8 mouse cellular contexts compared by ENCODE assay signal in genomic region chr7:29108992-29109955, GRCm38 (mm10). TPM values are rescaled to one million over a fixed set of nuclear protein-coding genes. Genes with fewer than 3 reads are reported as not detected.
DNase-seq lines count a peak whose midpoint lies in the region; ATAC-seq lines count a peak whose summit lies in the region.

No protein-coding gene starts in this region.

- ATAC-seq in frontal cortex, adult (ENCODE audit: low TSS enrichment), result no peak
- peak; percentile 17; the same call in 1 of the 2 replicates for ATAC-seq in heart, embryonic 12.5 days (ENCODE audit: insufficient number of reproducible peaks, low FRiP score)
- peak; percentile 71 for ATAC-seq in kidney, embryonic 15.5 days (replicated peaks; ENCODE audit: low FRiP score)
- no peak for ATAC-seq in liver, embryonic 15.5 days (ENCODE audit: insufficient read depth)

- H3K27me3 ChIP-seq in heart, embryonic 12.5 days (replicated peaks), result peaks cover 21% of the 10 kb centered on the region
- H3K27me3 ChIP-seq in kidney, embryonic 15.5 days, result peaks cover 8% of the 10 kb centered on the region; the same call in 1 of the 2 replicates
- H3K27me3 ChIP-seq in liver, embryonic 15.5 days, result no peaks in the 10 kb centered on the region

- 28% methylated on average over 38 of the region's 38 CpGs for WGBS in heart, embryonic 12.5 days
- 21% methylated on average over 38 of the region's 38 CpGs for WGBS in kidney, embryonic 15.5 days
- 36% methylated on average over 38 of the region's 38 CpGs for WGBS in liver, embryonic 15.5 days (ENCODE audit: insufficient replicate concordance)

- peak; percentile 24 to 26 for DNase-seq in frontal cortex, postnatal 36 days (ENCODE audit: low spot score in 2 of 2)
- peak; percentile 66 for DNase-seq in embryo, embryonic 10.5 days (ENCODE audit: low spot score)
- peak; percentile 14 for DNase-seq in ovary, postnatal 10 days (ENCODE audit: low spot score)
- DNase-seq in spleen, postnatal 14 days (ENCODE audit: low spot score in 2 of 2), result no peak

- peak overlapping the region; percentile 5 for H3K4me3 ChIP-seq in heart, embryonic 12.5 days
- peak overlapping the region; percentile 27 for H3K4me3 ChIP-seq in kidney, embryonic 15.5 days (replicated peaks)
- no peak overlapping the region for H3K4me3 ChIP-seq in liver, embryonic 15.5 days (replicated peaks)

- H3K4me1 ChIP-seq in heart, embryonic 12.5 days (replicated peaks), result no peaks in the 10 kb centered on the region
- H3K4me1 ChIP-seq in kidney, embryonic 15.5 days, result peaks cover 9% of the 10 kb centered on the region
- H3K4me1 ChIP-seq in liver, embryonic 15.5 days (replicated peaks), result no peaks in the 10 kb centered on the region

- peak overlapping the region; percentile 60 for H3K4me2 ChIP-seq in heart, embryonic 12.5 days
- H3K4me2 ChIP-seq in kidney, embryonic 15.5 days, result peak overlapping the region; percentile 57
- peak overlapping the region; percentile 18; the same call in 1 of the 2 replicates for H3K4me2 ChIP-seq in liver, embryonic 15.5 days

- H3K9me3 ChIP-seq in heart, embryonic 12.5 days (replicated peaks), result no peaks in the 10 kb centered on the region
- H3K9me3 ChIP-seq in kidney, embryonic 15.5 days (replicated peaks), result no peaks in the 10 kb centered on the region
- H3K9me3 ChIP-seq in liver, embryonic 15.5 days (replicated peaks), result no peaks in the 10 kb centered on the region

- no peaks in the 10 kb centered on the region for H3K36me3 ChIP-seq in heart, embryonic 12.5 days
- H3K36me3 ChIP-seq in kidney, embryonic 15.5 days, result no peaks in the 10 kb centered on the region
- no peaks in the 10 kb centered on the region for H3K36me3 ChIP-seq in liver, embryonic 15.5 days (replicated peaks)

- H3K9ac ChIP-seq in heart, embryonic 12.5 days, result peak overlapping the region; percentile 32; the same call in 1 of the 2 replicates
- no peak overlapping the region for H3K9ac ChIP-seq in kidney, embryonic 15.5 days
- H3K9ac ChIP-seq in liver, embryonic 15.5 days, result no peak overlapping the region

- no peak overlapping the region for H3K27ac ChIP-seq in heart, embryonic 12.5 days (ENCODE audit: poor library complexity, severe bottlenecking)
- H3K27ac ChIP-seq in kidney, embryonic 15.5 days, result no peak overlapping the region
- no peak overlapping the region for H3K27ac ChIP-seq in liver, embryonic 15.5 days (replicated peaks)

RNA-seq across cellular contexts. Expression of gene Ryr1, which starts 15.7 kb away (rescaled TPM):
- 0.14 and 0.24 TPM in 2 replicates for polyA plus RNA-seq in heart, embryonic 12.5 days (2016; fragmentation: Nextera tagmentation; extraction: Ambion mirVana)
- 1.6 and 1.8 TPM in 2 replicates for polyA plus RNA-seq in kidney, embryonic 15.5 days (2015; fragmentation: Nextera tagmentation; extraction: Ambion mirVana)
- 0.36 and 0.37 TPM in 2 replicates for polyA plus RNA-seq in liver, embryonic 15.5 days (2015; fragmentation: Nextera tagmentation; extraction: Ambion mirVana)

RNA-seq across cellular contexts. Expression of gene Rasgrp4, which starts 25.4 kb away (rescaled TPM):
- 0.71 and 0.95 TPM in 2 replicates for polyA plus RNA-seq in heart, embryonic 12.5 days (2016; fragmentation: Nextera tagmentation; extraction: Ambion mirVana)
- polyA plus RNA-seq in kidney, embryonic 15.5 days (2015; fragmentation: Nextera tagmentation; extraction: Ambion mirVana), result 0.48 and 1.2 TPM in 2 replicates
- polyA plus RNA-seq in liver, embryonic 15.5 days (2015; fragmentation: Nextera tagmentation; extraction: Ambion mirVana), result 0.79 and 0.96 TPM in 2 replicates

RNA-seq across cellular contexts. Expression of gene Fam98c, which starts 46.8 kb away (rescaled TPM):
- 13.5 TPM in 2 replicates for polyA plus RNA-seq in heart, embryonic 12.5 days (2016; fragmentation: Nextera tagmentation; extraction: Ambion mirVana)
- 19.4 and 21.4 TPM in 2 replicates for polyA plus RNA-seq in kidney, embryonic 15.5 days (2015; fragmentation: Nextera tagmentation; extraction: Ambion mirVana)
- 6.2 and 6.5 TPM in 2 replicates for polyA plus RNA-seq in liver, embryonic 15.5 days (2015; fragmentation: Nextera tagmentation; extraction: Ambion mirVana)

Comparison
In these comparisons a context has a peak if more than half of its experiments do, and no peak if none do; other contexts are left out.
1. DNase-seq: peak in frontal cortex, postnatal 36 days (2 of 2), embryo, embryonic 10.5 days (single experiment) and ovary, postnatal 10 days (single experiment); none in spleen, postnatal 14 days (0 of 2).
2. ATAC-seq: peak in heart, embryonic 12.5 days (single experiment) and kidney, embryonic 15.5 days (single experiment); none in frontal cortex, adult (single experiment) and liver, embryonic 15.5 days (single experiment).
3. Peak in every context shown above with its lines, with median percentiles within 50 percentile points of each other: H3K4me2 ChIP-seq.